Mouse (Mus musculus) spleen, postnatal 10 days (tissue): ENCODE data around the gene Ranbp6.

Experiments used
- DNase-seq, 2 experiments: peaks; one replicate each; pipeline ENCODE4 v3.0.0; 2021 to 2022; ENCODE audit warnings: low spot score in 2 of 2

Ranbp6 gene

DNA sequence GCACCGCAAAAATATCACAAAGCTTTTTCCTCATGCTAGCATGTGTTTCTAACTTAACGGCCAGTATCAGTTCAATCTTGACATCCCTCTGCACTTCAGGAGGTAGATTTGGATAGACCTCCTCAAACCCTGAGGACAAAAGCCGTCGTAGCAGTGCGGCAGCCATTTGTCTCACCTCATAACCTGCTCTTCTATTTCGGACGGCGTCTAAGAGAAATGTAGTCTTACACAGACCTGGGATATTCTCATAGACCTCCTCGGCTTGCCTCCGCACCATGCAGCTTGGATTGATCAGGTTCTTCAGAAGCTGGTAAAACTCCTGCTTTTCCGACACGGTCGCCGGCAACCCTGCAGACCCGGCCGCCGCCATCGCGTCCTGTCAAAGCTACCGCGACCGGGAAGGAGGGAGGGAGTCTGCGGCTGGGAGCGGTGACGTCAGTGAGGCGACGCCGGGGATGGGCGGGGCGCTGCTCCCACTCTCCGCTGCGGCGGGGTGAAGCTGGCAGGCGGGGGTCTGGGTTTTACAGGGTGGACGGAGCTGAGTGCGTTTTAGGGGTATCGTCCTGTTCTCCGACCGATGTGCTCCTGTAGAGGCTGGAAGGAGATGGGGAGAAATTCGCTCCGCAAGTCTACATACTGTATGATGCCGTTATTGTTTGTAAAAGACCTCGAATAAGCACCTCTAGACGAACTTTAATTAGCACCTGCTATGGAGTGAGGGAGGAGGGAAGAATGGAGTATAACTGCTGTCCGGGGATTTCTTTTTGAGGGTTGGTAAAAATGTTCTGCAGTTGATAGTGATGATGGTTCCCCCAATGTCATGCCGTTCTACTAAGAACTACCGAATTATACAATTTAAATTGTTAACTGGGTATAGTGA lies at the start of gene Ranbp6:
TSS of gene Ranbp6 (minus strand) at position 394 of the 880 bp plus-strand sequence.
- DNase-seq = peak; percentile 92 to 95

DNA sequence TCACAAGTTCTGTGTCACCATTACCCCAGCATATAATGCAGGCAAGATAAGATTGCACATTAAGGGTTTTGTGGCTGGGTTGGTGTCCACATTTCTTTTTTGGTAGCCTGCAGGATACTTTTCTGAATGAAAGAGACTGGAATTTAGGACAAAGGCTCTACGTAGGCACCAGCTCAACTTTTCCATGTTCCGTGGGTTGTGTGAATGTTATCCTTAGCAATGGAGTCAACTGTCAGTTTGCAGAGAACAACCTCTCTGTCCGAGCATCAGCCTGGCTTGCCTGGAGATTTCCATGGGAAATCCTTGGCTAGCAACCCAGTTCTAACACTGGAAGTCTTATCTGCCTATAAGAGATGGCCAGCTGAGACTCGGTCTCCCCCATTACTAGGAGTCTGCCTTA lies 48.0 kb upstream of the Ranbp6 start:
- no peak for DNase-seq

DNA sequence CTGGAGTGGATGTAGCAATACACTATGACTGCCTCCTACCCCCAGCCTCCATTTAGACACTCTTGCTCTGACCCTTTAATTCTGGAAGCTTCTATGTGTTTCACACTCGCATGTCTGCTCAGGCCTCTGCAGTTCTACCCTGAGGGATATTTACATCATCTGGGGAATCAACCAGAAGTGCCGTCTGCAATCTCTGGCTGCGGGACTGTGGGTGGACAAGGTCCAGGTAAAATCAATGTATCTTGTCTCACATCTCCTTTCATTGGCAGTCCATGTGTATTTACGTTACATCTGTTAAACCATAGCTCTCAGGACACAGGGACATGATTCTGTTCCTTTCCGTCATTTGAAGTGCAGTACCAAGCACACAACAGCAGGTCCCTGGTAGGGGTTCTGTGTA lies 44.5 kb upstream of the Ranbp6 start:
- no peak for DNase-seq

DNA sequence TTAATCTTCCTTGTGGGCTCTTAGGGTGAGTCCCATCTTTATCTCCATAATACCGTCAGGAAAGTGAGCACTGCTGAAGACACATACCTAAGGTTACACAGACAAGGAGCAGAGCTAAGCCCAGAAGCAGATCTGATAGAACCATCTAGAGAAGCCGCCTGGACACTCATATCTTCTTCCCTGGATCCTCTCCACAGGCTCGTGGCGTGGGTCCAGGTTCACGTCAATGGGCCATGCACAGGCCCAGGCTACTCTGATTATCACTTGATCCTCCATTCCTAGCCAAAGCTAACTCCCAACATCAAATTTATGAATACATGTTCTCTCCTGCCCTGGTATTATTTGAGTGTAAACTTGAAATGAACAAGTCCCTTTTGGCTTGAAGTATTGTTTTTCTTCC lies 40.9 kb upstream of the Ranbp6 start:
- no peak for DNase-seq

DNA sequence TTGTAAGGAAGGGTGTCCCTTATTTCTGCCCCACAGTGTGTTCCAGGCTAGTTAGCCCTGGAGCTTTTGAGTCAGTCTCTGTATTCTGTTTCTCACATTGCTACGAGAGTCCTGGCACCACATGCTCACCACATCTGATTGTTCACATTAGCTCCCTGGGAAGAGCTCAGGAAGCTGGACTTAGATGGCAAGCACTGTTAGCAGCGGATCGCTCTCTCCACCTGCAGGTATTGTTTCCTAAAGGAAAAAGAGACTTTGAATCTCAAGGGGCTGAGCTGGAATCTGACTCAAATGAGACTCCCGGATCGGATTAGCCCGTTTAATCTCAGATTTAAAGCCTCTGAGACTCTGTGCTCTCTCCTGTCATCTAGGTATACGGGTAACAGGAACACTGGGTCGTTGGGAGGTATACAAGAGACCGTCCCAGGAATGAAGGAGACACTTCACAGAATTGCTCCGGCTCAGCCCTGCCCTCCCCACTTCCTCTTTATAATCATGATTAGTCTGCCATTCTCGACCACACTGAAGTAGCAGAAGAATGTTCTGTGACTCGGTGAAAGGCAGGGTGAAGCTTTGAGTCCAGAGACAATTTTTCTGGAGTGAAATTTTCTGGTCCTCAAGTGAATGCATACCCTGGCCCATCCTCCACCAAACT lies 38.4 kb upstream of the Ranbp6 start:
- no peak for DNase-seq

DNA sequence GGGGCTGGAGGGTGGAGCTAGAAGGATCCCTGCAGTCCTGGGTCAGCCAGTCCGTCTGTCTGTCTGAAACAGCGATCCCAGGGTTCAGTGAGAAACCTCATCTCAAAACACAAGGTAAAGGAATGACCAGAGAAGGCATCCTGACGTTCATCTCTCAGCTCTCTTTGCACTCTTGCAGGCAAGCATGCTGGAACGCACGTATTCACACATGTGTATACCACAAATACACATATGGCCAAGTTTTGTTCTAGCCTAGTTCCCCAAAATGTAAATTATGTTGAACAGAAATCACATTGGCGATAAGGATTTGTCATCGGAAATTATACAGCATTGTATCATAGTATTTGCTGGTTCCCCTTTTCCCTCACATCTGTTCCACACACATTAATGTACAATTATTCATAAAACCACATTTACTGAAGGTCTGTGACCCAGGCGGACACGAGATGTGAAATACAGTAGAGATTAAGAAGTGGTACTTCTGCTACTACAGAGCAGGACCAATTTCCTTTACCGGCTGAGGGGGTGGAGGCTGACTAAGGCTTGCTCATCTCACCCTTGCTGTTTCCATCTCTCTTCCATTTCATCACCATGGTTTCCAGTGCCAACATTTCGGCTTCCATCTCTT lies 37.3 kb upstream of the Ranbp6 start:
- no peak for DNase-seq

DNA sequence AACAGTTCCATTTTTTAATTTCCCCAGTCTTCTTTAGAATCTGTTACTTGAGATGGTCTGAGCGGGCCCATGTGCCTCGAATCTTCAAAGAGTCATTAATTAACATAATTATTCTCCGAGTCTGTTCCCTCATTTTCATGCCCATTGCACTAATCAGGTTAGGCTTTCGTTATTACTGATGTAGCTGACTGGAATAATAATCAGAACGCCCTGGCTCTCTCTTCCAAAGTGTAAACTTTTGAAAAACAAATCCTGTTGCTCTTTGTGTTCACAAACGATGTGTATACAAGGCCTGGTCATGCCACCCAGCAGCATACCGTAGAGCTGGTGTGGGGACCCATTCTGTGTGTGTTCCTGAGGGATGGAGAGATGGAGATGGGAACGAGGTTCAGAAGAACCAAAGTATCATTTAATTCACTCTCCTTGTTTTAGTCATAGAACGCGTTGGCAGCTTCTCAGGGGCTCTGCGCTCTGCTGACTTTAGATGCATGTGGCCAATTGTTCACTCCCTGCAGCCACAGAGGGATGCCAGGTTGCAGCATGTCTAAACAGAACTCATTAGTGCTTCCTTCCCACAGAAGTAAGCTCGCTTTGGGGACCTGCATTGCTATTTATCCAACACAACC lies 31.4 kb upstream of the Ranbp6 start:
- DNase-seq = no peak

DNA sequence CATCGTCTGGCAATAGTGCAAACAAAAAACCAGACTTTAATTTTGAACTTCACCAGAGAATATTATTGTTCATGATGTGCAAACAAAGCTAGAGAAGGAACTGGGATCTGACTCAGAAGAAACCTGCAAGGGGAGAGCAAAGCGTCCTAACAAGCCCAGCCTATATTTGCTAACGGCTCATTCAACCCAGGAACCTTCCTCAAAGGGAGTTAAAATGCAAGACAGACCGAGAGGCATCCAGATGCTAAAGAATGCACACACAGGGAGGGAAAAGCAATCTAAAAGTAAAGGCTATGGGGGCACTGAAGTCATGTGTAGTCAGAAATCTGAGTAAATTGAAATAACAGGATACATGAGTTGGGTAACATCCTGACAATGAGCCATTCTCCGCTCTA lies 30.9 kb upstream of the Ranbp6 start:
- DNase-seq = no peak

DNA sequence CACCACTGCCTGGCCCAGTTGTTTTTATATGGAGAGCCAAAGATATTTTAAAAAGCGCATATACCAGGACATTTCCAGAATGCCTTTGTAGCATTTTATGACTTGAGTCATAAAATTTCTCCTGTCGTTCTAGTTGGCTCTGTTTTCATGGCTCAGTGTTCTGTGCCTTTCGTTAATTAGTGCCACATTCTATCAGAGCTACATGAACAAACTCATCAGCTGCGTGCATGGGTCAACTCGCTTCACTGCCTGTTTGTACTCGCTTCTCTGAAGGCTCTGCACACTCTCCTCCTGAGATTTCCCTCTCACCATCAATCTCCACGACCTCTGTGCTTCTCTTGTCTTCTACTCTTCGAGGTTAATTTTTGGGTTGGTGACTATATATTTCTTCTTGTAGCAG lies 30.2 kb upstream of the Ranbp6 start:
- DNase-seq = no peak

DNA sequence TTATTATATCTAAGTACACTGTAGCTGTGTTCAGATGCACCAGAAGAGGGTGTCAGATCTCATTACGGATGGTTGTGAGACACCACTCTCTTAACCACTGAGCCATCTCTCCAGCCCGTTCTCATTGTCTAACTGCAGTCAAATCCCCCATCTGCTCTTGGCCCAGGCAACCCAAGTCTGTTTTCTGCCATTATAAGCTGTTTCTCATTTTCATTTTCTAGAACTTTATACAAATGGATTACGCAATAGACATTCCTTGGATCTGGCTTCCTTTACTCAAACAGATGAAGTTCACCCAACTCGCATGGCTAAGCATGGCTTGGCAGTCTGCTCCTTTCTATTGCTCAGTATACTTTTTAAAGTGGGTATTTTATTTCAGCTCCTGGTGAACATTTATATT lies 27.9 kb upstream of the Ranbp6 start:
- DNase-seq = no peak

DNA sequence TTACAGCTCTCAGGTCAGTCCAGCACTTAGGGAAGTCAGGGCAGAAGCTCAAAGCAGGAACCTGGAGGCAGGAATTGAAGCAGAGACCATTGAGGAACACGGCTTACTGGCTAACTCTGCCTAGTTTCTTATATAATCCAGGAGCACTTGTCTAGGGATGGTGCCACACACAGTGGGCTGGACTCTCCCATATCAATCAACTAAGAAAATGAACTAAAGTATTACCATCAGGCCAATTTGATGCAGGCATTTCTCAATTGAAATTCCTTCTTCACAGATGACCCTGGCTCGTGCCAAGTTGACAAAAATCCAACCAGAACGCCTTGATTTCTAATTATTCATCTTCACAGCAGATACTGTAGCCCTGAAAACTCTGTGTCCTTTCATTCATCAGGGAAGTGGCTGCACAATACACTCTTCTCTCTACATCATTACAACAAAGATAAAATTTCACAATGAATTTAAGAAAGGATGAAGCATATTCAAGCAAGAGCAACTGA lies 25.9 kb upstream of the Ranbp6 start:
- no peak for DNase-seq

DNA sequence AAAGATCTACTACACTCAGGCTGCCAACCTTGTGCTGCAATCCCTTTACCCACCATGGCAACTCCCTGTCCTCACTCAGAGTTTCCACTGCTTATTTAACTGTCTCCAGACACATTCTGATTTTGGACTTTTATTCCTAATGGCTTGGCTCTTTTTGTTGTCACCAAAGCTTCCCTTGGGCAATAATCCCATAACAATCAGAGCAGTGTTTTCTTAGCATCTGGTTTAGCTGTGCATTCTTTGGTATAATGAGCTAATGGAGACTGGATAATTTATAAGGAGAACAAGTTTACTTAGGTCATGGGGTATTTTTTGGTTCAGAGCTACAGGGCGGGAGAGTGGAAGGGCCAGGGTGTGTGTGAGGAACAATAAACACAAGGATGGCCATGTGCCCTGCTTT lies 25.4 kb upstream of the Ranbp6 start:
- DNase-seq = no peak

DNA sequence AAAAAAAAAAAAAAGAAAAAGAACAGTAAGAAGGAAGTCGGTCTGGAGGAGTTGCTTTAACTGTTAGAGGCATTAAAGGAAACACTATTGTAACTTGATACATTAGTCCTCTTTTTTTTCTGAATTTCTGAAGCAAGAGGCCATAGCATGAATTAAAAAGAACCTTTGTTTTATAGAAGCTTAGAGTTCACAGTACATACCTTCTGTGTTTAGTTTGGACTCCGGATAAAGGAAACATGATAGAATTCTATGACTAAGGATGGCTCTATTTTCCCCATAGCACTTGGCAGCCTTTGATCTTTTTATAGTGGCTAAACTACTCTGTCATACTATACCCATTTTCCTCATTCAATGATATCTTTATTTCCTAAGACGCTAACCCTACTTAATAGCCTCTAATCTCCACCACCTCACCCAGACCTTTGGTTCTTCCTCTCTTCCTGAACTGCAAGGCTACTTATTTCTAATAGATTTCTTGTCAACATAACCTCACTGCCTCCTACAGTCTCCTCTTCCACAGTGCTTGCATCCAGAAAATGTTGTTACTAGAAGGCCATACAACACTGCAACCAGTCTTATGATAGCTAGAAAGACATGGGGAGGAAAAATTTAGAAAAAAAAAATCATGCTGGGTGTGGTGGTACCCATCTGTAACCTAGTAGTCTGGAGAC lies 22.7 kb upstream of the Ranbp6 start:
- DNase-seq = no peak

DNA sequence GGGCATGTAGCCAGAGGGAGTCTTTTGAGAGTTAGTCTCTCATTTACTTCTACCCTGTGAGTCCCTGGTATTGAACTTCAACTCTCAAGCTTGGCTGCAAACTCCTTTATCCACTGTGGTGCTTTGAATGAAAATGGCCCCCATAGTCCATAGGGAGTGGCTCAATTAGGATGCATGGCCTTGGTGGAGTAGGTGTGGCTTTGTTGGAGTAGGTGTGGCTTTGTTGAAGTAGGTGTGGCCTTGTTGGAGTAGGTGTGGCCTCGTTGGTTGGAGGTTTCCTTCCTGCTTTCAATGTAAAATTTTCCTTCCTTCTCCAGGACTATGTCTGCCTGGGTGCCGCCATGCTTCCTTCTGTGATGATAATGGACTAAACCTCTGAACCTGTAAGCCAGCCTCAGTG lies 18.1 kb upstream of the Ranbp6 start:
- no peak for DNase-seq

DNA sequence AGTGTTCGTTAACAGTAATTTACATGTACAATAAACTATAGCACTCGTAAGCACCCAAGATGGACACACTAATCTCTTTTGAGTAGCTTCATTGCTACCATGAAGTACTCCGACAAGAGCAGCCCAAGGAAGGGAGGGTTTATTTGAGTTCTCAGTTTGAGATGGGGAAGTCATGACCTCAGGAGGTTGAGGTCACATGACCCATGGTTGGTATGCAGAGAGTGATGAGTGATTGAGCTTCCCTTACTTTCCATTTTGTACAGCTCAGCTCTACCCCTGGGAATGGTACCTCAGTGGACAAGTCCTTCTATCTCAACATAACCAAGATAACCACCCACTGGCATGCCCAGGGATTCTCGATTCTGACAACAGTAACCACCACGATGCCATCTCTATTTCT lies 15.8 kb upstream of the Ranbp6 start:
- DNase-seq = no peak

DNA sequence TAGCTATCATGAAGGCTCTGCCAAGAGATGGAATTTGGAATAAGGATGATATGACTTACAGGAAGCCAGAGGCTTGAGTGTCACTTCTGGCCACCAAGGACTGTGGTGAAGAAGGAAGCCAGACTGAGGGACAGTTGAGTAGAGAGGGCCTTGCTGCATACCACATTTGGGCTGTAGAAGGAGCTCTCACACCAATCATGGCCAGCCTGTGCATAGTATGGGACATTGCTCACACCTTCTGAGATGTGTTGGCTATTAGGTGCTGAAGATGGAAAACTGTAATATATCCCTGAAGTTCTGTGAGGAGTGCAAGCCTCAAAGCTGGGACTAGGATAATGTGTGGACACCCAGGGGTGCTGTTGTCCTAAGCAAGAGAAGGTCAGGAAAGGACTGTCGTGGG lies 13.9 kb upstream of the Ranbp6 start:
- no peak for DNase-seq

DNA sequence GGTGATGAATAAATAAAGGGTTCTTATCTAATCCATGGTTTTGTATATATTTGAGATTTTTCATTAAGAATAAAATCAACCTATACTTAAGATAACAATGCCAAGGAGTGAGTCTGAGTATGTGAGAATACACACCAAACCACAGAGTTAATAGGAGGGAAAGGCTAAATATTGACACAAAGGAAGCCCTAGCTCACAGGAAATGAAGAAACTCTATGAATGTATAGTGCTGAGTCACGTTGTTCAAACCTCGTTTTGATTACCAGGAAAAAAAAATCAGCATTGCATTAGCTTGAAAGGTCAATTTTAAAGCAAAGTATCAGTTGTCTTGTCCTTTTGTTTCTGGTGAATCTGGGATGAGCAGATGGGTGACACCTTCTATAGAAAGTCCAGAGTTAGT lies 12.2 kb upstream of the Ranbp6 start:
- no peak for DNase-seq

DNA sequence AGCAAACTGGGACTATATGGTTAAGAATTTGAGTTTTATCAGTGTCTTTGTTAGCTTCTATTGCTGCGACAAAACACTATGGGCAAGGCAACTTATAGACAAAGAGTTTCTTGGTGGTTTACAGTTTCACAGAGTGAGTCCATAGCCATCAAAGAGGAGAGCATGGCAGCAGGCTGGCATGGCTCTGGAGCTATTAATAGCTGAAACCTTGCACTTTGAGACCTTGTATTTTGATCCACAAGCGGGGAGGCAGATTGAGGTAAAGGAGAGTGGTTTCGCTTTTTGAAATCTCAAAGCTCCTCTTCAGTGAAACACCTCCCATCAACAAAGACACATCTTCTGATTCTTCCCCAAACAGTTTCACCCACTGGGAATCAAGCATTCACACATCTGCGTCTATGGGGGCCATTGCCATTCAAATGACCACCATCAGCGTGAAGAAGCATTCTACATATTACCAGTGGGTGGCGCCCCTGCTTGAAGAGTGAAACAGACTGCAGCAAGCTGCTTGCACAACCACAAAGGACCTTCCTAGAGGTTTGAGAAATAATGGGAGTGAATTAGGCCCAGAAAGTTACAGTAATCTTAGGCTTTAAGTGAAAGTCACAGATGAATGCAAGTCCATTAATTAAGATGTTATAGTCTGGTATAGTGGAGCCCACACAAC lies 11.4 kb upstream of the Ranbp6 start:
- peak in 1 of 2 experiments; percentile 71 for DNase-seq

DNA sequence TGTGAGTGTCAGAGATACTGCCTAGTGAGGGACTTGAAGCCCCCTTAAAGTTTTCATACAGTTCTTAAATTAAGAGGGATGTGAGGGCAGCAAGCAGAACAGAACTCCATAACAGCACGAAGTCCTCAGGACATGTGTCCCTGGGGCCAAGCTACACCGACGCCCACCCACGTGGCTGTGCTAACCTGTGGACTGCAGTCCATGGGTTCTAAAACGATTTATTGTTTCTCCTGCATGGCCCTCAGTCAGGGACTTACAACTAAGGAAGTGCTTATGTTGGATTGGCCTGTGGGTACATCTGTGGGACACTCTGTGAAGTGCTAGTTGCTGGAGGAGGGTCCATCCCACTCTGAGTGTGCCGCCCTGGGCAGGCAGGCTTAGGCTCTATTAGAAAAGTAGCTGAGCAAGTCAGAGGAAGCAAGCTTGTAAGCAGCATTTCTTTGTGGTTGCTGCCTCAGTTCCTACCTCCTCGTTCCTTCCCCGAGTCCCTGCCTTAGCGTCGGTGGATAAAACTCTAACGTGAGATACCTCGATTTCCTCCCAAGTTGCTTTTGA lies 10.8 kb upstream of the Ranbp6 start:
- no peak for DNase-seq

DNA sequence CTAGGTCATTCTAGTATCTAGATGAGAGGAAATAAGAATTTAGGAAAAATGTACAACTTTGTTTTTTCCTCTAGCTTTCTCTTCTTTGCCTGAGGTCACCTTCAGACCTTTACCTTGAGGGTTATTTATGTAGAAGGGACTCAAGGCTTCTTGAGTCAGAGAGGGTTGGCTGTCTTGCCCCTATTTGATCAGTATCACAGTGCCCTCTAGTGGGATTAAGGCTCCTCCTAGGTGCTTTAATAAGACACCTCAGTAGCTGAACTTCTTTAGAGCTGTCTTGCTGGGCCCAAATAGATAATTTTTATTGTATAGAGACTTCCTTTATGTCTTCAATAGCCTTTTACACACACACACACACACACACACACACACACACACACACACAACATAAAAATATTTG lies 8.2 kb upstream of the Ranbp6 start:
- peak in 1 of 2 experiments; percentile 24 for DNase-seq

DNA sequence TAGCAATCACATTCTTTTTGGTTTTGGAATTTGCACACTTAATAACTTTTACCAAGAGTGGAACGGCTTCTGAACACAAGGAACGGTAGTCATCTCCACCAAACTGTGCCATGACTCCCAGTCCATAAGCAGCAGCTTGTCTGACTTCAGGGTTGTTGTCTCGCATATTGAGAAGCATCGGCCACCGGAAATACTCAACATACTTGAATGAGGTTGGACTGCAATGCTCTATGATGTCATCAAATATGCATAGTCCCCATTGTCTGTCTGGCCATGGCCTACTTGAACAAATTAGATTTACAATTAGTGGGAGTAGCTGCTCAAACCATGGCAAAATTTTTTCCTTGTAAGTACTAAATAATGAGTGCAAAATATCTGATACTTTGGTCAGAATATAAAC lies 2.8 kb downstream of the Ranbp6 start:
- no peak for DNase-seq
